Mouse (Mus musculus) T-cell, adult 2 months (primary cell): ENCODE data around the gene Trim60.
"Not testable (repeated sequence)": the region's sequence is repeated elsewhere in the genome, so short reads cannot be mapped to it uniquely, and the experiment has no call there.

Experiments used
- DNase-seq: peaks from one replicate; pipeline ENCODE4 v3.0.0; 2022; ENCODE audit warnings: low spot score

The Trim60 gene

DNA sequence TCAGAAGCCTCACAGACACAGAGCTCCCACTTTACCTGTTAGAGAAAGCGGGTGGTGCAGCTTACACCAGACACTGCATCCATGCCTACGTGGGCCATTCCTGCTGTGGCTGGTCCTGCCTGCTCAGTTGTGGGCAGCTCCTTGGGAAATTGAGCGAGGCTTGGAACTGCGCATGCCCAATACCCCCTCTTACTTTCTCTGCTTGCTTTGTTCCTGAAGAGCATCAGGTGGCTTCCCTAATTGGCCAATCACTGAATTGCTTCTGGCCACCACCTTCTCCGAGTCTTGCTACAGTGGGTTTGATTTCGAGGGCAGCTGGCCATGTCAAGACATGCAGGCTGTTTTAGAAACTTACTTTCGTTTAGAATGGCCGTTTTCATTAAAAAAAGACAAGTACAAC, at the start of gene Trim60, which contains the start of gene Trim61:
Gene Trim60, minus strand, starts transcription at position 162 of the 400 bp plus-strand sequence.
Gene Trim61, minus strand, starts transcription at position 101 of the 400 bp plus-strand sequence.
- no peak for DNase-seq

GRCm38 (mm10) chr8:65067694-65068472, 49.5 kb upstream of the Trim60 start:
- DNase-seq, result no peak

DNA sequence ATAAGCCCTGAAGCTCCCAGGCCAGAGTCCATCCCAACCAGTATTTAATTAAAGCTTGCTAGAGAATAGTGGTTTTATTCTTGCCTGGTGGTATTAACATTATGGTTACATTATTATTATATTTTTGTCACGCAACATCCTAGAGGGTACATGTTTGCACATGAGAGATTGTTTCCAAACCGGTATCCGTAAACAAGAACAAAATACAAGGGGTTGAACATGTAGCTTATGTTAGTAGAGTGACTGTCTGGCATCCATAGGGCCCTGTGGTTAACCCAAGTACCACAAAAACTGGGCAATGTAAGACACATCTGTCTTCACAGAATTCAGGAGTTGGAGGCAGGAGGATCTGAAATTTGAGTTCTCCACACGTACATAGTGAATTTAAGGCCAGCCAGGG, 48.6 kb upstream of the Trim60 start:
- DNase-seq, result no peak

DNA sequence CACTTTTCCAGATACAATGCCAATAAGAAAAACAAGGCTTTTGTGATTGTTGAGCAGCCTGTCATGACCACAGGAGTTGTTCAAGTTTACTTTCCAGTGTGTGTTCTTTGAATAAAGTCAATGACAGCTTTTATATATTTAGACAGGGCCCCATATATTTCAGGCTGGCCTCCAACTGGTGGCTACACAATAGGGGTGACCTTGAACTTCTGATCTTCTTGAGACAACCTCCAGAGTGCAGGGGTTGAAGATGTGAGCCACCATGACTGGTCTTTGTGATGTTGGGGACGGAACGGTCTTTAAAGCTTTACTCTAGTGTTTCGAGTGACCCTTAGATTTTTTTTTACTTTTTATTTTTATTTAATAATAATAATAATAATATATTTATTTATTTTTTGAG, 47.2 kb upstream of the Trim60 start:
- DNase-seq, result no peak

GRCm38 (mm10) chr8:65064071-65064470, 45.7 kb upstream of the Trim60 start:
- no peak for DNase-seq

GRCm38 (mm10) chr8:65062195-65062594, 43.8 kb upstream of the Trim60 start:
- DNase-seq, result no peak

DNA sequence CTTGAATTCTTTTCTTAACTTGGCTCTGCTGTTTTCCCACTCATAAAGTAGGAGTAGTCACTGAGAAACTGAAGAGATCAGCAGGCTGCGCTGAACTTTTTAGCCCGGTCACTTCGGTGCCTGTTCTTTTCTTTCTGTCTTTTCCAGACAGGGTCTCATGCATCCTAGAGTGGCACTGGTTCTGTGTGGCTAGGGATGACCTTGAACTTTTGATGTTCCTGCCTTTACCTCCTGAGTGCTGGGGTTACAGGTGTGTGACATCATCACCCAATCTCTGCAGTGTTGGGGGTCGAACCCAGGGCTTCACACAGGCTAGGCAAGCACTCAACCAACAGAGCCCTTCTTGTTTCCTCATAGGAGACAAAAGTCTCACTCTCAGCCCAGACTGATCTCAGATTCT, 38.3 kb upstream of the Trim60 start:
- DNase-seq, result no peak

GRCm38 (mm10) chr8:65053968-65054367, 35.6 kb upstream of the Trim60 start:
- no peak for DNase-seq

DNA sequence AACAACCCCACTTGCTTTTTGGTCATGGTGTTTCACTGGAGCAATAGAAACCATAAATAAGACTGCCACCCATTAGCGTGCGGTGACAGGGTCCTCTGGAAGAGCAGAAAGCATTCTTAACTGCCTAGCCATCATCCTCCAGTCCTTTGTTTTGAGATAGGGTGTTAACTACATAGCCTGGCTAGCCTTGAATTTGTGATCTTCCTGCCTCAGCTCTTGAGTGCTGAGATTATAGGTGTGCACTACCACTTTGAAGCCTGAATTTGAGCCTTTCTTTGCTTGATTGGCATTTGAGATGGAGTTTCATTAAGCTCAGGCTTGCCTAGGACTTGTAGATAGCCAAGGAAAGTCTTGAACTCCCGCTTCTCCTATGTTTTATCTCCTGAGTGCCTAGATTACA, 35.2 kb upstream of the Trim60 start:
- DNase-seq, result no peak

GRCm38 (mm10) chr8:65047801-65048200, 29.4 kb upstream of the Trim60 start:
- DNase-seq, result no peak

- no peak for DNase-seq
Observed at GRCm38 (mm10) chr8:65047193-65047592, 28.8 kb upstream of the Trim60 start.

DNA sequence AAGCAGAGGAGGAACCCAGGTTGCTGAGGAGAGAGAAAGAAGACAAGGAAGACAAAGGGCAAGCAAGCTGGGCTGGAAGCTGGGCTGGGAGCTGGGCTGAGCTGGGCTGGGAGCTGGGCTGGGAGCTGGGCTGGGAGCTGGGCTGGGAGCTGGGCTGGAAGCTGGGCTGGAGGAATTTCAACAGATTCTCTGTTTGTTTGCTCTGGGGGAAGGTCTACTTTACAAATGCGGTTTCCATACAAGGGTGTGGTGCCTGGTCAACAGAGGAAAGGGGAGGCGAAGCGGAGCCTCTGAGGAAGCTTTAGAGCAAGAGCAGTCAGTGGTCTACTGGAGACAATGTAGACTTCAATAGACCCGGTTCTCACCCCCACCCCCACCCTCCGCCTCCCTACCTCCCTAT, 28.2 kb upstream of the Trim60 start:
- DNase-seq, result no peak

GRCm38 (mm10) chr8:65037117-65037533, 18.7 kb upstream of the Trim60 start, which contains the start of gene Apela:
Apela (minus strand) TSS chr8:65037336.
- DNase-seq, result no peak

DNA sequence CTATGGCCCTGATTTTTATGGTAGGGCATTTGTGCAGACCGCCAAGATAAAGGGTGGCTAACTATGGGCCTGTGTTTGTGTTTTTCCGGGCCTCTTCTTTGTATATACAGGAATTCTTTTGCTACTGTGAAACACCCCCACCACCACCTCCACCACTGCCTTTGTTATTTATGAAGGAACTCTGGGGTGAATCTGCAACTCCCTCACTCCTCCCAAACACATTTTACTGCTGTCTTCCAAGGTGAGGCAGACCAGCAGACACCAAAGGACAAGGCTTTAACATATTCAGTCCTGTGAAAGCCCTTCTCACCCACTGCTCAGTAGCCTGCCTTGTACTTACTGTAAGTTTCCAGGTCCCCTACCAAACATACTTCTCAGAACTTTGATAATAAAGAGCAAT, 15.8 kb upstream of the Trim60 start:
- DNase-seq, result no peak

DNA sequence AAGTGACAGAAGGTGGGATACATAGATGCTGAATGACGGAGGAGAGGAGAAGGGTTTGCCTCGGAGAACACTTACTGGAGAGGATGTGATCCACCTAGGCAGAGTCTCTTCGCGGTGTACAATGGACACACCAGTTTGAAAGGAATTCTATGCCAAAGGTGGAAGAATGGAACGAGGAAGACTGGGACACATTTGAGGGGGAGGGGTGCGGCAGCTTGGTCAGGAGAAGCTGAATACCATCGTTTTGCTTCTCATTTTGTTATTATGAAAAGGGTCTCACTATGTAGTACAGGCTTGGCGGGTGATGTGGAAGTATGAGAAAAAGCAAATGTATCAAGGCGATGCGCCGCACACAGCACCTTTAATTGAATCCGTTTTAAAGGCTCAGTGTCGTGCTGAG, 14.7 kb upstream of the Trim60 start:
- DNase-seq, result no peak

DNA sequence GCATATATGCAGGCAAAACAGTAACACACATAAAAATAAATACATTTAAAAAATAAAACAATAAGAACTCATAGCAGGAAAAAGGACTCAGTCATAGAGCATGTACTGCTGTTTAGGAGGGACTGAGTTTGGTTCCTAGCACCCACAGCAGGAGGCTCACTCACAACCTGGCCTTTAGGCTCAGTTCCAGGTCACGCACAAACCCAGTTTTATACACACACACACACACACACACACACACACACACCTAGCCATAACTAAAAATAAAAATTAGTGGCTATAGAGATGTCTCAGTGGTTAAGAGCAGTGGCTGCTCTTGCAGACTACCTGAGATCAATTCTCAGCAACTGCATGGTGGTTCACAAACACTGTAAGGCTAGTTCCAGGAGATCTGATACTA, 13.7 kb upstream of the Trim60 start:
- no peak for DNase-seq

GRCm38 (mm10) chr8:65030735-65031485, 12.5 kb upstream of the Trim60 start:
- DNase-seq, result no peak

DNA sequence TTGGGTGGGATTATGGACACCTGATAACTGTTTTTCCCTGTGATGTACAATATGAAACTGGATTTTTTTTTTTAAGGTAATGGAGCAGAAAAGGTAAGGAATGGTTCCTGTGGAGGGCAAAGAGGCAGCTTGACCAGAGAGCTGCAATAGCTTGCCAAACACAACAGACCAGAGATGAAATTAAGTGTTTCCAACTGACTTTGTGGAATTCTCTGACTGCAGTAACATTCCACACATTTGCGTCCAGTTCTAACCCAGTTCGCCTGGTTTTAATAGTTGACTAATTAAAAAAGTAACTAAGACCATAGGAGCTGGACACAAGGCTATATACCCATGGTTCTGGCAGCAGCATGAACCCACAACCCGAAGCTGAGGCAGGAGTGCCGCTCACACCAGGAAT, 11.4 kb upstream of the Trim60 start:
- DNase-seq, result no peak

GRCm38 (mm10) chr8:65028959-65029686, 10.7 kb upstream of the Trim60 start:
- no peak for DNase-seq

DNA sequence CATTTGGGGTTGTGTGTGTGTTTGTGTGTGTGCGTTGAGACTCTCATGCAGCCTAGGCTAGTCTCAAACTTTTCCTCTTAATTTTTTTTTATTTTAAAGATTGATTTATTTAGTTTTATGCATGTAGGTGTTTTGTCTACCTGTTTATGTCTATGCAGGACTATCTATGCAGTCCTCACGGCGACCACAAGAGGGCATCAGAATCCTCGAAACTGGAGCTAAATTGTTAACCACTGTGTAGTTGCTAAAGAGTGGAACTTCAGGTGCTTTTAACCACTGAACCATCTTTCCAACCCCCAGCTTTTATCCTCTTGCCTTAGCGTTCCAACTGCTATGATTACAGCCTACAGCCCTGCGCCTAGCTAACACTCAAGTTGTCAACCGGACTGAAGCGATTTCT, 4.1 kb upstream of the Trim60 start:
- no peak for DNase-seq

DNA sequence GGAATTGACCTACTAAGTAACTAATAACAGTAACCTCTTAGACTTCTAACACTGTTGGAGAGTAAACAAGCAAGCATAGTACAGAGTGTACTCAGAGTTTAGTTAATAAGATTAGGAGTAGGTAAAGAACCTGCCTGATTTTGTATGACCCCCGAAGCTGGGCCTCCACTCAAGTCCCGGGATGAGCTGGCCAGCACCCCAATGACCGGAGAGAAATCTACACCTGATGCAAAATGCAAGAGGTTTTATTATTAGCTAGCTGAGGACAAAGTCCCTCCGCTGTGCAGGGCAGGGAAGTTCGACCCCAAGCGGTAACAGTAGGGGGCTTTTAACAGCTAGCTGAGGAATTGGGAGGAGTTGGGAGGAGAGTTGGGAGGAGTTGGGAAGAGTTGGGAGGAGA, 10.8 kb downstream of the Trim60 start:
- not testable (repeated sequence) for DNase-seq

- DNase-seq, result no peak
Observed at GRCm38 (mm10) chr8:64998806-64999365, 19.5 kb downstream of the Trim60 start.
